Mouse (Mus musculus) testis, adult 2 months (tissue): ENCODE data around the gene Zdhhc20. TPM values are rescaled to one million over a fixed set of nuclear protein-coding genes. Genes with fewer than 3 reads are reported as not detected.
"Not testable (repeated sequence)": the region's sequence is repeated elsewhere in the genome, so short reads cannot be mapped to it uniquely, and the experiment has no call there.

Source experiments
- H3K27ac ChIP-seq: fragments of 200-500 bp; 2 replicates; pipeline ENCODE4 v1.5.1; 2012; ENCODE audit warnings: low read depth, low read length; ENCODE audit not compliant: control insufficient read depth, insufficient read depth
- H3K27me3 ChIP-seq: fragments of 200-500 bp; 2 replicates; pipeline ENCODE4 v1.6.1; 2012; ENCODE audit warnings: mild to moderate bottlenecking, low read length, moderate library complexity; ENCODE audit not compliant: control insufficient read depth, insufficient read depth
- H3K36me3 ChIP-seq: fragments of 200-500 bp; 2 replicates; pipeline ENCODE4 v1.6.1; 2012; ENCODE audit warnings: mild to moderate bottlenecking, low read length; ENCODE audit not compliant: control insufficient read depth, insufficient read depth
- H3K4me1 ChIP-seq: fragments of 200-500 bp; 2 replicates; pipeline ENCODE4 v1.6.1; 2012; ENCODE audit warnings: low read length; ENCODE audit not compliant: control insufficient read depth, insufficient read depth
- H3K4me3 ChIP-seq: fragments of 200-500 bp; 2 replicates; pipeline ENCODE4 v1.5.1; 2012; ENCODE audit warnings: low read depth, mild to moderate bottlenecking, low read length, moderate library complexity, mixed read lengths; ENCODE audit not compliant: control insufficient read depth
- CTCF ChIP-seq: fragments of 200-500 bp; IDR thresholded peaks from 2 replicates; pipeline ENCODE4 v1.5.1; 2012; ENCODE audit warnings: low read depth, mild to moderate bottlenecking, inconsistent platforms, low read length, moderate library complexity; ENCODE audit not compliant: control insufficient read depth, insufficient read depth, insufficient replicate concordance
- POLR2A ChIP-seq: fragments of 200-500 bp; IDR thresholded peaks from 2 replicates; pipeline ENCODE4 v1.6.1; 2012; ENCODE audit warnings: low read depth, mild to moderate bottlenecking, inconsistent platforms, low read length, moderate library complexity; ENCODE audit not compliant: control insufficient read depth
- polyA plus RNA-seq: library from polyadenylated mRNA; depleted of rRNA; stranded (reverse); fragments of >200 nt; gene quantifications from 2 replicates; pipeline ENCODE4 v1.2.3, GENCODE M21; 2012

Zdhhc20 gene
- polyA plus RNA-seq, 1 experiment = 9.4 TPM

- Histone ChIP-seq H3K36me3 (no peaks in the 10 kb centered on the region; the same call in 1 of the 2 replicates), H3K27ac (no peak overlapping the region), H3K27me3 (no peaks in the 10 kb centered on the region), H3K4me3 (no peak overlapping the region), H3K4me1 (no peaks in the 10 kb centered on the region)
- TF ChIP-seq CTCF (no peak), POLR2A (no peak)
These were observed 39.7 kb downstream of the Zdhhc20 start for GRCm38 (mm10) chr14:57850330-57850729.

DNA sequence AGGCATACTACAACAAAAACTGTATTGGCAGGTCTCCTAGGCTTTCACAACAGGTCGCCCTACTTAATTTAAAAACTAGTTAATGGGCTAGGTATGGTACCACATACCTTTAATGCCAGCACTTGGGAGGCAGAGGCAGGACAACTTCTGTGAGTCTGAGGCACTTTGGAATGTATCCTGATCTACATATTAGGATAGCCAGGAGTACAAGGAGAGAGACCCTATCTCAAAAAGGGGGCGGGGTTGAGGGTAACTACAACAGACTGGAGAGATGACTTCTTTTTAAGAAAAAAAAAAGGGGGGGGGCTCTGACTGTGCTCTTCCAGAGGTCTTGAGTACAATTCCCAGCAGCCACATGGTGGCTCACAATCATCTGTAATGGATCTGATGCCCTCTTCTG is 41.4 kb downstream of the Zdhhc20 start:
- Histone ChIP-seq H3K36me3 (no peaks in the 10 kb centered on the region; the same call in 1 of the 2 replicates), H3K27me3 (no peaks in the 10 kb centered on the region), H3K4me1 (no peaks in the 10 kb centered on the region), H3K27ac (no peak overlapping the region), H3K4me3 (no peak overlapping the region; the same call in 1 of the 2 replicates)
- no peak for TF ChIP-seq CTCF
- no peak for TF ChIP-seq POLR2A

DNA sequence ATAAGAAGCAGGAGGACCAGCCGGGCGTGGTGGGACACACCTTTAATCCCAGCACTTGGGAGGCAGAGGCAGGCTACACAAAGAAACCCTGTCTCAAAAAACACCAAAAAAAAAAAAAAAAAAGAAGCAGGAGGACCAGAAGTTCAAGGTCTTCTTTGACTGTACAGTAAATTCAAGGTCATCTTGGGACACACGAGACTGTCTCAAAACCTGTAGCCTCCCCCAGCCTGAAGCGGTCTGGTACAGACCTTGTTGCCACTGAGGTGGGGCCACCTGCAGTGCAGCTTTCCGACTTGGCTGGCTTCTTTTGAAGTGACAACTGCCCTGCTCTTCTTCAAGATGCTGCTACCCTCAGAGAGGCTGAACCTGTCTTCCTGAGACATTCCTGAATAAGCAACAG is 42.0 kb downstream of the Zdhhc20 start:
- H3K4me3 ChIP-seq = peak overlapping the region; percentile 54
- not testable (repeated sequence) for H3K4me1 ChIP-seq, H3K27ac ChIP-seq, H3K36me3 ChIP-seq, H3K27me3 ChIP-seq

- H3K27me3 ChIP-seq = no peaks in the 10 kb centered on the region
- TF ChIP-seq CTCF = no peak
- no peak for TF ChIP-seq POLR2A
- no peak overlapping the region for H3K4me3 ChIP-seq
- H3K36me3 ChIP-seq = no peaks in the 10 kb centered on the region
- H3K27ac ChIP-seq = no peak overlapping the region
- no peaks in the 10 kb centered on the region for H3K4me1 ChIP-seq
These were observed 45.5 kb downstream of the Zdhhc20 start for GRCm38 (mm10) chr14:57844535-57844934.

DNA sequence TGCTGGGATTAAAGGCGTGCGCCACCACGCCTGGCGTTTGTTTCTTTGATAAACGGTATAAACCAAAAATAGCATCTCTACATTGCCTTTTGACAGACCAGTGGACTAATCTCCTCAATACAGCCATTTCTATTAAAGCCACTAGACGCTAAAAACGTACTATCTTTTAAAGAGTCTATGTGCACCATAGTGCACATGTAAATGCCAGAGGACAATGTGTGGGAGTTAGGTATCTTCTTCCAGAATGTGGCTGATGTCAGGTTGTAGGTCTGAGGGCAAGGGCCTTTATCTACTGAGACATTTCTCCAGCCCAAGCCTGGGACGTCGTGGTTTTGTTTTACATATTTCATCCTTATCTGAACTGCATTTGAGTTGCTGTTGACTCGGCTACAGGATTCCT is 54.9 kb downstream of the Zdhhc20 start:
- no peak for TF ChIP-seq POLR2A
- no peak for TF ChIP-seq CTCF
- H3K4me1 ChIP-seq = no peaks in the 10 kb centered on the region
- H3K4me3 ChIP-seq = no peak overlapping the region
- H3K27ac ChIP-seq = no peak overlapping the region
- H3K27me3 ChIP-seq = no peaks in the 10 kb centered on the region
- no peaks in the 10 kb centered on the region; the same call in 1 of the 2 replicates for H3K36me3 ChIP-seq

DNA sequence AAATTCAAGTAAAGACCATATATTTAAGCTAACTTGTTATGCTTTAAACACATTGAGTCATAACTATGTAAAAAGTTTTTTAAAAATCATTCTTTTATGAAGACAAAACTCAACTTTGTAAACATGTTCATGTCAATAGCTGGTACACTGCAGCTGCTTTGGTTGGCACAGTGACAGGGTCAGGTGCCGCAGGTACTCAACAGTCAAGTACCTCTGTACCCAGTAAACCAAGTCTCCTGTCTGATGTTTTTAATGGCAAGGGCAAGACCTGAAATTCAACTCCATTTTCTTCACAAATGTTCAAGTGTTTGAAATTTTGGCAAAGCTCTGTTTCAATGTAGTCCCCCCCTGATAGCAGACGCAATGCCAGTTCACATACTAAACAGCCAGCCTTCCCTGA is 56.5 kb downstream of the Zdhhc20 start:
- TF ChIP-seq POLR2A = no peak
- no peak for TF ChIP-seq CTCF
- Histone ChIP-seq H3K27me3 (no peaks in the 10 kb centered on the region), H3K4me3 (no peak overlapping the region), H3K36me3 (no peaks in the 10 kb centered on the region), H3K4me1 (no peaks in the 10 kb centered on the region), H3K27ac (no peak overlapping the region)

DNA sequence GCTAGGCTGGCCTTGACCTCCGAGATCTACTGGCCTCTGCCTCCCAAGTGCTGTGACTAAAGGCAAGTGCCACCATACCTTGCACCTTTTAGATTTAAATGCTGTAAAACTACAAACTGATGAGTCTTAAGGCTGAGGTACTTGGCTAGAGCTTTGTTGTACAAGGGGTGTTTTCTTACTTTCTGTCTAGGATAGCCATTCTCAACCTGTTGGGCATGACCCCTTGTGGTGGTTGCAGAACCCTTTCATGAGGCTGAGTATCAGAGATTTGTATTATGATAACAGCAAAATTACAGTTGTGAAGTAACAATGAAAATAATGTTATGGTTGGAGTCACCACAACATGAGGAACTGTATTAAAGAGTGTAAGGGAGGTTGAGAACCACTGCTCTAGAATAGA is 62.8 kb downstream of the Zdhhc20 start:
- Histone ChIP-seq H3K4me3 (peak overlapping the region; percentile 94), H3K4me1 (no peaks in the 10 kb centered on the region), H3K27me3 (no peaks in the 10 kb centered on the region), H3K27ac (no peak overlapping the region), H3K36me3 (no peaks in the 10 kb centered on the region; the same call in 1 of the 2 replicates)
- no peak for TF ChIP-seq CTCF
- no peak for TF ChIP-seq POLR2A
